Mouse (Mus musculus): ENCODE results near the gene Cnih1. TPM values are rescaled to one million over a fixed set of nuclear protein-coding genes. Genes with fewer than 3 reads are reported as not detected.

Cnih1 gene
- polyA plus RNA-seq, 1 experiment, result 87.1 TPM

- peaks cover 79% of the 10 kb centered on the region for H3K79me2 ChIP-seq (ENCODE audit: control insufficient read depth, insufficient read depth)
- H3K36me3 ChIP-seq (ENCODE audit: control insufficient read depth, insufficient read depth), result peaks cover 48% of the 10 kb centered on the region
- H3K79me3 ChIP-seq (ENCODE audit: low read depth), result peaks cover 72% of the 10 kb centered on the region
- no peak overlapping the region for H3K4me3 ChIP-seq (ENCODE audit: insufficient read depth, poor library complexity, severe bottlenecking)
- no peak overlapping the region for H3ac ChIP-seq (ENCODE audit: control insufficient read depth, insufficient read length, low read depth)
- no peaks in the 10 kb centered on the region for H3K27me3 ChIP-seq (ENCODE audit: control insufficient read depth, insufficient read depth, insufficient read length)
- no peak for TF ChIP-seq FOSL1 (IDR thresholded peaks at IDR 0.05; ENCODE audit: insufficient read depth, low read length, poor library complexity, severe bottlenecking)
- no peak for TF ChIP-seq CEBPB (IDR thresholded peaks at IDR 0.05; ENCODE audit: low read depth)
- no peak for TF ChIP-seq CTCF (IDR thresholded peaks at IDR 0.05; ENCODE audit: control insufficient read depth, insufficient read depth, insufficient read length)
- no peak for TF ChIP-seq USF1 (IDR thresholded peaks at IDR 0.05; ENCODE audit: low read depth)
- TF ChIP-seq MAX (IDR thresholded peaks at IDR 0.05), result no peak
- TF ChIP-seq MYOD1 (IDR thresholded peaks at IDR 0.05; ENCODE audit: control insufficient read depth, insufficient read length, low read depth), result no peak
- no peak for TF ChIP-seq MYOG (IDR thresholded peaks at IDR 0.05; ENCODE audit: control insufficient read depth, extremely low read depth, insufficient read length)
Measured at GRCm38 (mm10) chr14:46785247-46785646, 3.0 kb downstream of the Cnih1 start.

- no peak overlapping the region for H3ac ChIP-seq (ENCODE audit: control insufficient read depth, insufficient read length, low read depth)
- H3K79me2 ChIP-seq (ENCODE audit: control insufficient read depth, insufficient read depth), result peaks cover 98% of the 10 kb centered on the region
- no peak overlapping the region for H3K4me3 ChIP-seq (ENCODE audit: insufficient read depth, poor library complexity, severe bottlenecking)
- peaks cover 66% of the 10 kb centered on the region for H3K36me3 ChIP-seq (ENCODE audit: control insufficient read depth, insufficient read depth)
- peaks cover 87% of the 10 kb centered on the region for H3K79me3 ChIP-seq (ENCODE audit: low read depth)
- no peaks in the 10 kb centered on the region for H3K27me3 ChIP-seq (ENCODE audit: control insufficient read depth, insufficient read depth, insufficient read length)
- TF ChIP-seq USF1 (IDR thresholded peaks at IDR 0.05; ENCODE audit: low read depth) (no peak), MYOD1 (IDR thresholded peaks at IDR 0.05; ENCODE audit: control insufficient read depth, insufficient read length, low read depth) (no peak), CTCF (IDR thresholded peaks at IDR 0.05; ENCODE audit: control insufficient read depth, insufficient read depth, insufficient read length) (no peak), MYOG (IDR thresholded peaks at IDR 0.05; ENCODE audit: control insufficient read depth, extremely low read depth, insufficient read length) (no peak), MAX (IDR thresholded peaks at IDR 0.05) (no peak), FOSL1 (IDR thresholded peaks at IDR 0.05; ENCODE audit: insufficient read depth, low read length, poor library complexity, severe bottlenecking) (no peak)
Measured at GRCm38 (mm10) chr14:46783327-46783926, 4.8 kb downstream of the Cnih1 start.

GRCm38 (mm10) chr14:46782187-46782828 is 5.9 kb downstream of the Cnih1 start:
- Histone ChIP-seq H3K36me3 (ENCODE audit: control insufficient read depth, insufficient read depth) (peaks cover 74% of the 10 kb centered on the region), H3K79me3 (ENCODE audit: low read depth) (peaks cover 84% of the 10 kb centered on the region), H3K79me2 (ENCODE audit: control insufficient read depth, insufficient read depth) (peaks cover 95% of the 10 kb centered on the region), H3K4me3 (ENCODE audit: insufficient read depth, poor library complexity, severe bottlenecking) (no peak overlapping the region), H3ac (ENCODE audit: control insufficient read depth, insufficient read length, low read depth) (no peak overlapping the region), H3K27me3 (ENCODE audit: control insufficient read depth, insufficient read depth, insufficient read length) (no peaks in the 10 kb centered on the region)
- TF ChIP-seq MYOG (IDR thresholded peaks at IDR 0.05; ENCODE audit: control insufficient read depth, extremely low read depth, insufficient read length) (no peak), CTCF (IDR thresholded peaks at IDR 0.05; ENCODE audit: control insufficient read depth, insufficient read depth, insufficient read length) (no peak), FOSL1 (IDR thresholded peaks at IDR 0.05; ENCODE audit: insufficient read depth, low read length, poor library complexity, severe bottlenecking) (no peak), MAX (IDR thresholded peaks at IDR 0.05) (no peak), USF1 (IDR thresholded peaks at IDR 0.05; ENCODE audit: low read depth) (no peak), MYOD1 (IDR thresholded peaks at IDR 0.05; ENCODE audit: control insufficient read depth, insufficient read length, low read depth) (no peak), CEBPB (IDR thresholded peaks at IDR 0.05; ENCODE audit: low read depth) (no peak)

- Histone ChIP-seq H3K27me3 (ENCODE audit: control insufficient read depth, insufficient read depth, insufficient read length) (no peaks in the 10 kb centered on the region), H3K79me2 (ENCODE audit: control insufficient read depth, insufficient read depth) (peaks cover 83% of the 10 kb centered on the region), H3K79me3 (ENCODE audit: low read depth) (peaks cover 73% of the 10 kb centered on the region), H3K36me3 (ENCODE audit: control insufficient read depth, insufficient read depth) (peaks cover 87% of the 10 kb centered on the region), H3K4me3 (ENCODE audit: insufficient read depth, poor library complexity, severe bottlenecking) (no peak overlapping the region), H3ac (ENCODE audit: control insufficient read depth, insufficient read length, low read depth) (no peak overlapping the region)
- TF ChIP-seq MYOD1 (IDR thresholded peaks at IDR 0.05; ENCODE audit: control insufficient read depth, insufficient read length, low read depth) (no peak), USF1 (IDR thresholded peaks at IDR 0.05; ENCODE audit: low read depth) (no peak), MYOG (IDR thresholded peaks at IDR 0.05; ENCODE audit: control insufficient read depth, extremely low read depth, insufficient read length) (no peak), FOSL1 (IDR thresholded peaks at IDR 0.05; ENCODE audit: insufficient read depth, low read length, poor library complexity, severe bottlenecking) (no peak), CEBPB (IDR thresholded peaks at IDR 0.05; ENCODE audit: low read depth) (no peak), CTCF (IDR thresholded peaks at IDR 0.05; ENCODE audit: control insufficient read depth, insufficient read depth, insufficient read length) (no peak), MAX (IDR thresholded peaks at IDR 0.05) (no peak)
Measured at GRCm38 (mm10) chr14:46781086-46781485, 7.1 kb downstream of the Cnih1 start.

GRCm38 (mm10) chr14:46779217-46779616 is 9.0 kb downstream of the Cnih1 start:
- peaks cover 64% of the 10 kb centered on the region for H3K79me2 ChIP-seq (ENCODE audit: control insufficient read depth, insufficient read depth)
- peaks cover 54% of the 10 kb centered on the region for H3K79me3 ChIP-seq (ENCODE audit: low read depth)
- no peak overlapping the region for H3ac ChIP-seq (ENCODE audit: control insufficient read depth, insufficient read length, low read depth)
- H3K36me3 ChIP-seq (ENCODE audit: control insufficient read depth, insufficient read depth), result peaks cover 91% of the 10 kb centered on the region
- H3K4me3 ChIP-seq (ENCODE audit: insufficient read depth, poor library complexity, severe bottlenecking), result no peak overlapping the region
- TF ChIP-seq MYOG (IDR thresholded peaks at IDR 0.05; ENCODE audit: control insufficient read depth, extremely low read depth, insufficient read length), result no peak
- H3K27me3 ChIP-seq (ENCODE audit: control insufficient read depth, insufficient read depth, insufficient read length), result no peaks in the 10 kb centered on the region
